Mouse (Mus musculus) intestine, embryonic 16.5 days (tissue): ENCODE results near the gene Gm20388. TPM values are rescaled to one million over a fixed set of nuclear protein-coding genes. Genes with fewer than 3 reads are reported as not detected.

Experiments used
- ATAC-seq: fragments of 200-750 bp; cut with Nextera tagmentation; 2 replicates; pipeline ENCODE4 v1.8.0; 2017; ENCODE audit warnings: moderate TSS enrichment, moderate library complexity
- H3K27ac ChIP-seq: fragments of 300-500 bp; sonication (generic); 2 replicates; pipeline ENCODE4 v1.5.1; 2014; ENCODE audit warnings: mild to moderate bottlenecking, low read length
- H3K27me3 ChIP-seq: fragments of 300-500 bp; sonication (generic); replicated peaks from 2 replicates; pipeline ENCODE4 v1.6.1; 2014; ENCODE audit warnings: low read length, control low read depth, mixed read lengths; ENCODE audit not compliant: control insufficient read depth, insufficient read depth
- H3K36me3 ChIP-seq: fragments of 300-500 bp; sonication (generic); 2 replicates; pipeline ENCODE4 v1.6.1; 2014; ENCODE audit warnings: low read length, control low read depth; ENCODE audit not compliant: control insufficient read depth, insufficient read depth
- H3K4me1 ChIP-seq: fragments of 300-500 bp; sonication (generic); 2 replicates; pipeline ENCODE4 v1.6.1; 2014; ENCODE audit warnings: low read length, control low read depth, mixed read lengths; ENCODE audit not compliant: control insufficient read depth, insufficient read depth
- H3K4me2 ChIP-seq: fragments of 300-500 bp; sonication (generic); 2 replicates; pipeline ENCODE4 v1.6.1; 2014; ENCODE audit warnings: low read depth, low read length, control low read depth
- H3K4me3 ChIP-seq: fragments of 300-500 bp; sonication (generic); 2 replicates; pipeline ENCODE4 v1.5.1; 2014; ENCODE audit warnings: mild to moderate bottlenecking, low read length
- H3K9ac ChIP-seq: fragments of 300-500 bp; sonication (generic); 2 replicates; pipeline ENCODE4 v1.6.1; 2014; ENCODE audit warnings: low read depth, low read length
- H3K9me3 ChIP-seq: fragments of 300-500 bp; sonication (generic); 2 replicates; pipeline ENCODE4 v1.6.1; 2016; ENCODE audit warnings: low read length, control low read depth; ENCODE audit not compliant: control insufficient read depth
- WGBS: fragments of 180-500 bp; shearing (Covaris S2); extraction: QIAGEN DNeasy Blood & Tissue Kit; methylation state at CpG from one replicate; pipeline ENCODE4 v1.1.7; 2014; 5-methylcytosine and 5-hydroxymethylcytosine counted together
- polyA plus RNA-seq: library from polyadenylated mRNA; unstranded; fragments of >200 nt; fragmentation: Nextera tagmentation; extraction: Ambion mirVana; gene quantifications from 2 replicates; pipeline ENCODE4 v1.2.1, GENCODE M21; 2015

The Gm20388 gene
- polyA plus RNA-seq, 1 experiment from 2014 or later, result 5.8 TPM

DNA sequence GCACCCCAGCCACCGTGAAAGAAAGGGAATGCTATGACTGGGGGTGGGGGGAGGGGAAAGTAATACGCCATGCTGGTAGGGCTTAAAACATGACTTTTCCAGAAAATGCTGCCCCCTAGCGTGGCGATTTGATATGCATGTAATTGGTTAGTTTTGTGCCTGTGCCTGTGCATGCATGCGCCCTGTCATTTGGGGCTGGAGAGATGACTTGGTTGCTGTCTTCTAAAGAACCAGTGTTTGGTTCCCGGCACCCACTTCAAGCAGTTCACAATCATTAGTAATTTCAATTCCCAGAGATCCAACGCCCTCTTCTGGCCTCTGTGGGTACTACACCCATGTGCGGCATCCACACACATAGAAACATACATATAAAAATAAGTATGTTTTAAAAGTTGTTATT lies 913.2 kb downstream of the Gm20388 start:
- Histone ChIP-seq H3K4me2 (no peak overlapping the region), H3K27ac (no peak overlapping the region), H3K9ac (no peak overlapping the region), H3K4me1 (peaks cover 5% of the 10 kb centered on the region), H3K36me3 (no peaks in the 10 kb centered on the region), H3K4me3 (no peak overlapping the region), H3K9me3 (peaks cover 3% of the 10 kb centered on the region), H3K27me3 (0 out of 2 replicates have a peak, but pooled peaks cover 4% of the 10 kb centered on the region)
- no peak for ATAC-seq
- 66% methylated on average over 8 of the region's 8 CpGs for WGBS

DNA sequence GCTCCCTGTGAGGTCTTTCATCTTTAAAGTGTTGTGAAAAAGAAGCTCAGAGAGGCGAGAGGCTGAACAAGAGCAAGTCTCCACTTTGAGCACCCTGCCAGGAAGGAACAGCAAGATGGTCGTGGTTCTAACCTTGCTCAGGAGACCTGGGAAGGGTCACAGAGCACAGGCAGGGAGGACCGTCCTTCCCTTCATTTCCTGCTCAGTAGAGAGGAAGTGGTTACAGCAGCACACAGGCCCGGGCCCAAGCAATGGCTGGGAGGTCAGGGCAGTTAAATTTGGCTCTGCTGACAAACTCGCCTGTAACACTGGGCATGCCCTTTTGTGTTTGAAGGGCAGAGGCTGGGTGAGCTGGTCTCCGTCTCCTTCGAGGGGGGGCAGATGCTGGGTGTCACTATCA lies 914.0 kb downstream of the Gm20388 start:
- Histone ChIP-seq H3K27me3 (0 out of 2 replicates have a peak, but pooled peaks cover 4% of the 10 kb centered on the region), H3K36me3 (no peaks in the 10 kb centered on the region), H3K4me3 (no peak overlapping the region), H3K9ac (no peak overlapping the region), H3K4me2 (no peak overlapping the region), H3K4me1 (peaks cover 5% of the 10 kb centered on the region), H3K27ac (no peak overlapping the region), H3K9me3 (no peaks in the 10 kb centered on the region; the same call in 1 of the 2 replicates)
- no peak for ATAC-seq
- 64% methylated on average over 7 of the region's 7 CpGs for WGBS

DNA sequence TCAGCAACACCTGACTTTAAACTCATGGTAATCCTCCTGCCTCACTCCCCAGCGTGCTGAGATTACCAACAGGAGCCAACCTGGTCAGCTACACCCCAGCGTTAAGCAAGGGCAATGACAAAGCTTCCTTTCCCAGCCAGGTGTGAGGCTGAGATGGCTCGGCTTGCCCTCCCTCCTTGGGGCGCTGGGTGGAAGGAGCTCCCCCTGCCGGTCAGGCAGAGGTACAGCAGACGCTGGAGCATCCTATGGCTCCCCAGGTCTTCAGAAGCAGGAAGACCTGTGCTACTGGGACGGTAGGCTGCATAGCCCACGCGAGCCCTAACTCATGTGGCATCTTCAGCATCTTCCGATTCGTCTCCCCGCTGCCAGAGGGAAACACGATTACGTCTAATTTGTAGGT lies 917.6 kb downstream of the Gm20388 start:
- H3K9ac ChIP-seq, result no peak overlapping the region
- 0 out of 2 replicates have a peak, but pooled peaks cover 4% of the 10 kb centered on the region for H3K27me3 ChIP-seq
- H3K4me3 ChIP-seq, result no peak overlapping the region
- no peak overlapping the region for H3K27ac ChIP-seq
- H3K9me3 ChIP-seq, result no peaks in the 10 kb centered on the region; the same call in 1 of the 2 replicates
- 18% methylated on average over 14 of the region's 14 CpGs for WGBS
- H3K4me2 ChIP-seq, result no peak overlapping the region
- ATAC-seq, result no peak; the same call in 1 of the 2 replicates
- H3K4me1 ChIP-seq, result peaks cover 5% of the 10 kb centered on the region; the same call in 1 of the 2 replicates
- H3K36me3 ChIP-seq, result no peaks in the 10 kb centered on the region

DNA sequence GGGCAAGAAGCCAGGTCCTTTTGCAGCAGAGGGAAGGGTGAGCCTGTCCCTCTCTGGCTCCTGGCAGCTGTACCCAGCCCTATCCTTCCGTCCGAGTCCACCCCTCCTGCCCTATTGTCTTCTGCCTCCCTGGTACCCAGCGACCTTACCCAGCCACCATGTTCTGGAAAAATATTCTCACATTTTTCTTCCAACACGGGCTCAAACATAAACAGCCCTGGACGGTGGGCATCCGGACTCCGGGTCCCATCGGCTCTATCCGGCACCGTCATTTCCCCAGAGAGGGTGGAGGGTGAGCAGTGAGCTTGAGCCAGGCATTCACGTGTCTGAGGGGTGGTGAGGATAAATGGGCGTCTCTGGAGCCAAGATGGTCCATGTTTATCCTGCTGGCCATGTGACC lies 920.0 kb downstream of the Gm20388 start:
- Histone ChIP-seq H3K9me3 (no peaks in the 10 kb centered on the region), H3K27ac (peak overlapping the region; percentile 2; the same call in 1 of the 2 replicates), H3K27me3 (0 out of 2 replicates have a peak, but pooled peaks cover 4% of the 10 kb centered on the region), H3K4me3 (no peak overlapping the region), H3K4me2 (no peak overlapping the region), H3K36me3 (no peaks in the 10 kb centered on the region), H3K4me1 (peaks cover 5% of the 10 kb centered on the region; the same call in 1 of the 2 replicates), H3K9ac (no peak overlapping the region)
- WGBS, result 64% methylated on average over 12 of the region's 12 CpGs
- no peak for ATAC-seq

DNA sequence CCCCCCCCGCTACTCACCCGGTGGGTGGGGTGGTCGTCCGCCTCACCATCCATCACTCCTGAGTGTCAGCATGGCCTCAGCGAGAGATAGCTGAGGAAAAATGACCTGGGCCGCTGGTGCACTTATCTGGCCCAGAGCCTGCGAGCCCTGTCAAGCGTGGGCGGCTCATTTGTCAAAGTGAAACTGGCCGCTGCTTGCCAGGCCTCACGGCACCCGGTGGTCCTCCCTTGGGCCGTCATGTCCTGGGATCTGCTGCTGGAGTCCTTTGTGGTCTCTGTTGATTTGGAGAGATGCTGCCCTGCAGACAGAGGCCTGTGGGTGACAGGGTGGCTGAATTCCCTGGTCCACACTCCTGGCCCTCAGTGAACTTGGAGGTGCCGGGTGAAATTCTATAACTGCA lies 921.4 kb downstream of the Gm20388 start:
- H3K9ac ChIP-seq, result peak overlapping the region; percentile 56
- no peaks in the 10 kb centered on the region for H3K27me3 ChIP-seq
- H3K36me3 ChIP-seq, result no peaks in the 10 kb centered on the region
- H3K4me2 ChIP-seq, result peak overlapping the region; percentile 45
- no peaks in the 10 kb centered on the region for H3K9me3 ChIP-seq
- peaks cover 5% of the 10 kb centered on the region; the same call in 1 of the 2 replicates for H3K4me1 ChIP-seq
- 14% methylated on average over 13 of the region's 14 CpGs for whole genome bisulfite sequencing
- ATAC-seq, result peak; percentile 45
- H3K4me3 ChIP-seq, result peak overlapping the region; percentile 11
- peak overlapping the region; percentile 19; the same call in 1 of the 2 replicates for H3K27ac ChIP-seq

DNA sequence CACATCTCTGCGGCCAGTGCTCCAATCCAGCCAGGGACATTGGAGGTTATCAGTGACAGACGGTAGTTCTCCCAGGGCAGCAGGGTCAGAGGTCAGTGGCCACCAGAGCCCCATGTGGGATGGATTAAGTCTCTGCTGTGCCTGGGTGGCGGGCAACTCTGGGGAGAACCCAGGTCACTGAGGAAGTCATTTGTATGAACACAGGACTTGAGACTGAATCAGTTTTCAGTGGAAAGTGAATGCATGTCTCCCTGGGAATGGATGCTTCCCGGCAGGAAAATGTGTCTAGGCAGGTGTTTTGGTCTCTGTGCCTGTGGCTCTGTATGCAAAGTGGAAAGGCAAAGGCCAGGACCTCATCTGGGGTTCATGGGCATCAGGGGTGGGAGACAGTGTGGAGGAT lies 922.6 kb downstream of the Gm20388 start:
- Histone ChIP-seq H3K9me3 (no peaks in the 10 kb centered on the region), H3K4me2 (no peak overlapping the region), H3K9ac (no peak overlapping the region), H3K27me3 (no peaks in the 10 kb centered on the region), H3K4me1 (peaks cover 5% of the 10 kb centered on the region; the same call in 1 of the 2 replicates), H3K4me3 (no peak overlapping the region), H3K27ac (no peak overlapping the region), H3K36me3 (no peaks in the 10 kb centered on the region)
- WGBS, result 51% methylated on average over 4 of the region's 4 CpGs
- no peak for ATAC-seq

DNA sequence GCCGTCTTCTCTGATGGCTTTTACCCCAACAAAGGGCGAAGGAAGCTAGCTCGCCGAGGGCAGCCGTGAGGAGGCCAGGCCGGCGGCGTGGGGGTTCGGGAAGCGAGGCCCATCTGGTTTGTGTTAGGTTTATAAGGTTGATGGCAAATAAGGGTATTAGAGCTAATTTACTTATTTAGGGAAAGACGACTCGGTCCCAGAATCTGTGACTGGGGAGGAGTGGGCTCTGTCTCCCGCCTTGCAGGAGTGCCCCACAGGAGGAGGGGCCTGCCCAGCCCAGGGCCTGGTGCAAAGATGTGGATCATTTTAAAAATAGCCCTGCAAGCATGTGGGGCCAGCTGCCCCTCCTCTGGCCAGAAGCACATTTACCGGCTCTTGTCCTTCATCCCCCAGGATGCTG lies 928.4 kb downstream of the Gm20388 start:
- H3K4me1 ChIP-seq, result peaks cover 7% of the 10 kb centered on the region; the same call in 1 of the 2 replicates
- H3K36me3 ChIP-seq, result no peaks in the 10 kb centered on the region
- no peak overlapping the region for H3K4me2 ChIP-seq
- H3K27ac ChIP-seq, result no peak overlapping the region
- H3K27me3 ChIP-seq, result no peaks in the 10 kb centered on the region
- no peaks in the 10 kb centered on the region for H3K9me3 ChIP-seq
- no peak overlapping the region for H3K9ac ChIP-seq
- WGBS, result 63% methylated on average over 14 of the region's 14 CpGs
- H3K4me3 ChIP-seq, result no peak overlapping the region
- ATAC-seq, result no peak

DNA sequence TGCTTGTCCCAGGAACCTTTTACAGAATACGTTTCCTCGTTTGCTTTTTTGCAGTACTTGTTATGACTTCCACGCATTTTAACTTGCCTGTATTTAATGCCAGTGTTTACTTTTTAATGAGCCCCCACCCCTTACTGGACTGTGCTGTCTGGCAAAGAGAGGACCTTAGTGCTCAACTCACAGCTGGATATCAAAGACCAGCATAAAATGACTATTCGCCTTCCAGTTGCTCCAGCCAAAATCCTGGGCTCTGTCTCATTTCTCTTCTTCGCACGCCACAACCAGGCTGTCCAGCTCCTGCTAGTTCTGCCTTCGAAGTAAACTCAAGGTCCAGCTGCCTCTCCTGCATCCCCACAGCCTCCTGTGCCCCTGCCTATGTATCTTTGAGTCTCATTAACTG lies 932.4 kb downstream of the Gm20388 start:
- no peaks in the 10 kb centered on the region for H3K36me3 ChIP-seq
- H3K4me3 ChIP-seq, result no peak overlapping the region
- no peak overlapping the region for H3K27ac ChIP-seq
- H3K9me3 ChIP-seq, result no peaks in the 10 kb centered on the region
- WGBS, result 44% methylated on average over 7 of the region's 7 CpGs
- H3K4me1 ChIP-seq, result peaks cover 11% of the 10 kb centered on the region
- no peaks in the 10 kb centered on the region for H3K27me3 ChIP-seq
- no peak overlapping the region for H3K9ac ChIP-seq
- no peak for ATAC-seq
- no peak overlapping the region for H3K4me2 ChIP-seq

DNA sequence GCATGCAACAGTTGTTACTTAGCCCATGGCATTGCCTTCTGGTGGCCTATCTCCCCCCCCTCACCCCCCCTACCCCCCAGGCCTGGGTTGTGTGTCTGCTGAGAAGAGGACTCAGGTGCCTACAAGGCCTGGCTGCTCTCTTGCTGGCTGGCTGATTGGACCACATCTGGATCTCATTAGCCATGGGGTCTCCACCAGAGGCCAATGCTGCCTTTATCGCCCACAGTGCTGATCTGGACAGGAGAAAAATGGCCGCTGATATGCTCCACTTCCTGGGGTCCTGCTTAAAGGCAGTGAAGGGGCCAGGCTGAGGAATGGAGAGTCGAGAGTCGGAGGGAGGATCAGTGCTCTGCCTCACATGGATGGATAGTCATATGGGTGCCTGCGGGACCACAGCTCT lies 935.4 kb downstream of the Gm20388 start:
- no peak overlapping the region for H3K9ac ChIP-seq
- peaks cover 4% of the 10 kb centered on the region for H3K4me1 ChIP-seq
- ATAC-seq, result no peak
- H3K27ac ChIP-seq, result no peak overlapping the region
- no peaks in the 10 kb centered on the region for H3K27me3 ChIP-seq
- no peak overlapping the region for H3K4me3 ChIP-seq
- H3K36me3 ChIP-seq, result no peaks in the 10 kb centered on the region
- WGBS, result 73% methylated on average over 5 of the region's 5 CpGs
- no peak overlapping the region for H3K4me2 ChIP-seq
- H3K9me3 ChIP-seq, result no peaks in the 10 kb centered on the region

DNA sequence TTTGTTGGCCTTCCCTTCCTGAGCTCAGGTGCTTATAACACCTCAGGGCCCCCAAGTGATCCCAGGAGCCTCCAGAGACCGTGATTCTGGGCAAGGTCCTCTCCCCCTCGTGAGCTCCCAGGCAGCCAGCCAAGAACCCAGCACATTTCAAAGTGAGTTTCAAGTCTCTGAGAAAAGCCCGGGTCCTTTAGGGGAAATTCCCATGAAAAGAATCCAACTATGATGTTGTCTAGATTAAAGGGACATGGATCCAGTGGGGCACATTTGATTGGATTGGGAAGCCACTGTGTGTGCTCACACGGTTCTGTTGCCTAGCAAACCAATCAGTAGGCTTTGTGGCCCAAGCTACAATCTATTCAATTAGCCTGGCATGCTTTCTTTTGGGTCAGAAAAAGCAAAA lies 936.6 kb downstream of the Gm20388 start:
- Histone ChIP-seq H3K27ac (no peak overlapping the region), H3K9me3 (no peaks in the 10 kb centered on the region), H3K27me3 (no peaks in the 10 kb centered on the region), H3K4me3 (no peak overlapping the region), H3K36me3 (no peaks in the 10 kb centered on the region), H3K4me1 (peaks cover 4% of the 10 kb centered on the region), H3K4me2 (no peak overlapping the region), H3K9ac (no peak overlapping the region)
- no peak for ATAC-seq
- WGBS, result 7% methylated on average over 4 of the region's 4 CpGs
